Mouse (Mus musculus): ENCODE results near the gene Arhgef16.

Gene Arhgef16

DNA sequence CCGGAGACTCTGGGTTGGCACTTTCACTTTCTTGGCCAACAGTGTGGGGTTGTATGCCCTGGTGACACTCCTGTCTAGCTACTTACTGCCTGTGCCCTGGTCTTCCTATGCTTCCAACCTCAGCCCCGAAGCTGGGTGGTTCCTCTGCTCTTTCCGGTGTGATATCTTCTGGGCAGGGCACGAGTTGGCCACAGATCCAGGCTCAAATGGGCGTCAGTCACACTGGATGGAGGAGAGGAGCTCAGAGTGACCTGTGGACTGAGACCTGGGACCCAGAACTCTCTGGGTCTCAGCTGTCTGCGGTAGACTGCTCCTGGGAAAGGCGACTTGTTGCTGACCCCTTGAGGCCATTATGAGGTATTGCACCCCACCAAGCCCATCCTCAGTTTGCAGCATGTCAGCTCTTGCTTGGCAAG is at the start of gene Arhgef16:
Gene Arhgef16 (minus strand): TSS at position 211 of the 416 bp plus-strand sequence.
- TF ChIP-seq GATA4 (IDR thresholded peaks at IDR 0.05; ENCODE audit: insufficient replicate concordance, low read length) = no peak

DNA sequence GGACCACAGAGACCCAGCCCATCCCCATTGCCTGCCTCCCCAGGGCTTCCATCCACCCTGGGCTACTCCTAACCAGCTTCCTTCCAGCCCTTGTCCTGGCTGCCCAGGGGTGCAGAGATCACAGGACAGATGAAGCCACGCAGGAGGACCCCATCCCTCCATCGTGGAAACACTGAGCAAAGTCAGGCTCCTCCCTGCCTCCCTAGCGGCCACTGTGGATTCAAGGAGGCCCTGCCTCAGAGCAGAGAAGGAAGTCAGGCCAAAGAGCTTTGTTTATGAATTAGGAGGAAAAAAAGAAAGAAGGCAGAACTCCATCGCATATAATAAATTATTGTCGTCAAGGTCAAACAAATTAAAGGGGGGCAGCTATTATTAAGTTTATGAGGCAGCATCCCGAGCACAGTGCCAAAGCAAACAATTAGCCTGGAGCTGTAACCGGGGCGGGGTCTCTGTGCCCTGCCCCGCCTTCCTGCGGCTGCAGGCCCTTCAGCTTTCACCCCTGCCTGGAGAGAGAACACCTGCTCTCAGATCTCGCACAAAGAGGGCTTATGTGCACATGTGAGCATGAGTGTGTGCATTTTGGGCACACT is 46.8 kb upstream of the Arhgef16 start:
- TF ChIP-seq GATA4 (IDR thresholded peaks at IDR 0.05; ENCODE audit: insufficient replicate concordance, low read length) = no peak

DNA sequence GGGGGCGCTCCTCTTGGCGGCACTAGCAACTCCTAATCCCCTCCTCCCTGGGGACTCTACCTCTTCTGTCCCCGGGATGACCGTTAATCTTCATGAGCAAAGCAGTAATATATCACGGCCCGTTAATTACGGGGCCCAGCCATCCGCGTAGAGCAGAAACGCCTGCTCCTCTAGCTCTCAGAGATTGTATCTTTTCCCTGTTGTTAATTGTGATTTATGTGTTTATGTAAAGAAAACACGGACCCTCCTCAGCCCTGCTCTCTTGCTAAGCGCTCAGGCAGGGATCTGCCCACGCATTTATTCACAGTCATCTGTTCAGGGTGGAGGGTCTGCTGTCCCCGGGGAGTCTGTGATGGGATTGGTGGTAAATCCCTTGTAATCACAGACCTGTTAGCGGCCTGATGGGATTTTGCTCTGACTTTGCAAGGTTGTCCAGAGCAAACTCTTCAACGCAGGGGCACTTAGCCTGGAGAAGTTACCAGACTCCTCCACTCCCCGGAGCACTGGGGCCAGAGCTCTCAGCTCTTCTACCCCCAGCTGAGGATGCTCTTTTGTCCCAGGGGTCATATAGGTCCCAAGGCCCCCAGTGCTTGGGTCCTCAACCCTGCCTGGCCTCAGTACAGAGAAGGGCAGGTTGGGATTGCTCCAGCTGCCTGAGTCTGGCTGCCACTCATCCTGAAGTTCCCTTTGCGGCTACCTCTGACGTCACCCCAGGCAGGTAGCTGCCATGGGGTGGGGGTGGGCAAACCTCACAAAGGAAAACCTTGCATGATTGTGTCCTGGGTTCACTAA is 45.5 kb upstream of the Arhgef16 start:
- no peak for TF ChIP-seq GATA4 (IDR thresholded peaks at IDR 0.05; ENCODE audit: insufficient replicate concordance, low read length)

DNA sequence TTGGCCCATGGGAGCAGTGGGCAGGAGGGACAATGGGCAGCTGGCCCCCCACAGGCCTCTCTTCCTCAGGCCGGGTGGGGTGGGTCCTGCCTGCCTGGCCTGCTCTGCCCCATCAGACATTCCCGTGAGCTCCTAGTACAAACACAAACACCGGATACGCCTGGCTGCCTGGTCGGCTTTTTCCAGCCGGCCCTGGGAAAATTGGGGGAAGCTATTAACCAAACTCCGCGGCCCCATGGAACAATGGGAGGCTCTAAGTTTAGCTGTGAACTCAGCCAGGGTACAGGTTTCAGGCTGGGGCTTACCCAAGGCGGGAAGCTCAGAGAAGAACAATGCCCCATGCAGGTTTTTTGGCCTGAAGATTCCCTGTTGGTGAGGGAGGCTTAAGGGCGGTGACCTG is 35.2 kb upstream of the Arhgef16 start:
- TF ChIP-seq GATA4 (IDR thresholded peaks at IDR 0.05; ENCODE audit: insufficient replicate concordance, low read length) = no peak

DNA sequence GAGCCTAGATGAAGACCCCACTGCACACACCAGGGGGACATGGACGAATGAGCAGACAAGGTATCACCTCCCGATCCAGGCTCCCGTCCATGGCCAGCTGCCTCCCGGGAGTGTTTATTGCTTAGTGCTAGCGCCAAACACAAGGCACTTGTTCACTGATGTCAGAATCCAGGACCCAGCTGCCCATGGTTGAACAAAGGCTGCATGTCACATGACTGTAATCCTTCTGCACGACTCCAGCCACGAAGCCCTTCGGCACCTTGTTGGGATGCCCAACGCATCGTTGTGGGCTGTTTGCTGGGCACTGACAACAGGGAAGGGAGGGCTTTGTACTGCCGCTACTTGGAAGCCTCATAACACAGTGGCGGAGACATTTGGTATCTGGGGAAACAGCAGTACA is 34.3 kb upstream of the Arhgef16 start, which contains the start of gene B230104I21Rik:
Gene B230104I21Rik (plus strand): TSS at position 367 of the 400 bp plus-strand sequence.
- TF ChIP-seq GATA4 (IDR thresholded peaks at IDR 0.05; ENCODE audit: insufficient replicate concordance, low read length) = no peak

DNA sequence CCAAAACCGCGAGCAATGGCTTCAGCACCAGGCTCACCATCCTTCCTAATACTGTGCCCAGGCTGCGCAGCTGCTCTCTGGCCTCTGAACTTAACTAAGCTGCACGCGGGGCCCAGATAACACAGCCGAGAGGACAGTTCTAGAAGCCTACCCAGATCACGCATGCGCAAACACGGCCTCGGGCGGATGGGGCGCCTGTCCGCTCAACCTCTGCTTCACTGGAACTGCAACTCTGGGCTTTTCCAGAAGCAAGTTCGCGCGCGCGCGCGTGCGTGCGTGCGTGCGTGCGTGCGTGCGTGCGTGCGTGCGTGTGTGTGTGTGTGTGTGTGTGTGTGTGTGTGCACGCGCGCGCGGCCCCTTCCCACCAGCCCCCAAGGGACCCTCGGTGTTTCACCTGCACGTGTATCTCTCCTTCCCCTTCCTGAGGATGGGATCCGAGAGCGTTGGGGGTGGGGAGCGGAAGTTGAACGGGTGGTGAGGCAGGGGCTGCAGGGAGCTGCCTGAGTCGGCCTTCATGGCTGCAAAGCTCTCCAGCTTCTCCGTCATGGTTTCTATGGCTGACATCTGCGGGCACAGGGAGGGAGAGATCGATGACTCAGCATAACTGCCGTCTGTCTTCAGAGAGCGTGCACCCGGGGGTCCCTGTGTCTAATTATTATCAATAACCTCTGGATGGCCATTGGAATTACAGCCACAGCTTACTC is 33.4 kb upstream of the Arhgef16 start:
- no peak for TF ChIP-seq GATA4 (IDR thresholded peaks at IDR 0.05; ENCODE audit: insufficient replicate concordance, low read length)

DNA sequence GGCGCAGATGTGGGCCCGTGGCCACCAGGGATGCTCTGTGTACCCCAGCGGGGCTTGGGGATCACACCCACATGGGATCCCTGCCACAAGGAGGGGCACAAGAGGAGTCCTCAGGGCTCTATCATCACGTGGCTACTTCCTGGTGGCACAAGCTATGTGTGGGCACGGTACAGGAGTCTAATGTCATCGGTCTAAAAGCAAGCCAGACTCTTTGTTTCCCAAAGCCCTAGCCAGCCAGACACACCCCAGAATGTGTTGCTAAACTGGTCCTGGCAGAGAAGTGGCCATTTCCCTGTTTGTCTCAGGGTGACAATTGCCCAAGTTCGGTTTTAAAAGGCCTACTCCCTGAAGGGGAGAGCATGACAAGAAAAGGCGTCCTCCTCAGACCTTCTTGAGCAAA is 31.8 kb upstream of the Arhgef16 start:
- no peak for TF ChIP-seq GATA4 (IDR thresholded peaks at IDR 0.05; ENCODE audit: insufficient replicate concordance, low read length)

DNA sequence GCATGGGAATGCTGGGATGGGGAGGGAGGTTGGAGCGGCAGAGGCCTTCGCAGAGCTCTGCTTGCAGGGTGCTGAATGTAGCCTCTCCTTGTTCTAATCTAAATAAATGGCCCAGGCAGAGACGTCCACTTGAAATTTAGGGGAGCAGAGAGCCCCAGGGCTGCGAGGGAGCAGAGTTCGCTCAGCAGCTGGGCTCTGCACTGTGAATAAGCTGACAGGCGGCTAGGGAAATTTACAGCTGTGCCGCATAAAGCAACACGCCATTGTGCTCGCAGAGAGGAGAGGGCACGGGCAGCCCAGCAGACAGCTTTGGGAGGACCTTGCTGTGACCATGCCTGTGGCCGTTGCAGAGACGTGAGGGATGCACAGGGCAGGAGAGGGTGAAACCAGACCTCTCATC is 29.8 kb upstream of the Arhgef16 start:
- TF ChIP-seq GATA4 (IDR thresholded peaks at IDR 0.05; ENCODE audit: insufficient replicate concordance, low read length) = no peak

DNA sequence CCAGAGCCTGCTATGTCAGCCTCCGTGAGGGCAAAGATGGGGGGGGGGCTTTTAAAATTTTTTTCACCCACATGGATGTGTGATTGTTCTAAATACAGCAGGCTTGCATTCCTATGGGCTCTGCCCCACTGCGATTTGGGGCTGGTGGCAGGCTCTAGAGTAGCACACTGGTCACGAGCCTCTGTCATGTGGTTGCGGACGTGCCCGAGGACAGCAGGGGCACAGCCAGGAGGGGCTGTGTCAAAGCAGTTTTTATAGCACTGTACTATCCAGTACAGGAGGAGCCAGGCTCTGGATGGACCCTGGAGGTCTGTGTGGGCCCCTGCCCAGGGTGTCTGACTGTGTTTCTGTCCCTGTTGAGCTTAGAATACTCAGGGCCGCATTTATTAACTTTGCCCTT is 28.5 kb upstream of the Arhgef16 start:
- TF ChIP-seq GATA4 (IDR thresholded peaks at IDR 0.05; ENCODE audit: insufficient replicate concordance, low read length) = no peak

DNA sequence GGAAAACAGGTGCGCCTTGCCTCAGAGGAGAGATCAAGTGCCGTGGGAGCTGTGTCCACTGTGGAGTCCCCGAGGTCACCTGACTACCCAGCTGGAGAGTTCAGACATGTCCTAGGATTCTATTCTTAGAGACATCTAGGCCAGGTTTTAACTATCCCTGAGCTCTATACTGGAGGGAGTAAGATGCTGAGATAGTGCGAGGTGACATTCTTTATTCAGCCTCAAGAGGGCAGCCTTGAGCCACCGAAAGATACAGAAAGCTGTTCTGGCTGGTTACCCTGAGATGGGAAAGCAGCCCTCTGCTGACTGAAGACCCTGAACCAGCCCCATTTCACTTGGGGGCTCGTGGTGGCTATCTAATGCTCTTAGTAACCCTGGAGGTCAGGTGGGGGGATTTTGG is 27.4 kb upstream of the Arhgef16 start:
- no peak for TF ChIP-seq GATA4 (IDR thresholded peaks at IDR 0.05; ENCODE audit: insufficient replicate concordance, low read length)

DNA sequence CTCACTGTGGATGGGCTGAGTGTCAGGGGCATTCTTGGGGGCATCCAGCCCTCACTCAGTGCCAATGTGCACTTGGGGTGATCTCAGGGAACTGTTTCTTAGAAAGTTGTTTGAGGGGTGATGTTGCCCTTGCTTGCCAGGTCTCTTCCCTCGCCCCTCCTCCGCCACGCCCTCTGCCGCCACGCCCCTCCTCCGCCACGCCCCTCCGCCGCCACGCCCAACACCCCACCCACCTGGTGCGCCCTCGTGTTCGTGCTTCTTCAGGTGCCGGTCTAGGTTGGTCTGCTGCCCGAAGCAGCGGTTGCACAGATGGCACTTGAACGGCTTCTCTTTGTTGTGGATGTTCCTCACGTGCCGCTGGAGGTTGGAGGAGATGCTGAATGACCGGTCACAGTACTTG is 27.0 kb upstream of the Arhgef16 start:
- no peak for TF ChIP-seq GATA4 (IDR thresholded peaks at IDR 0.05; ENCODE audit: insufficient replicate concordance, low read length)

DNA sequence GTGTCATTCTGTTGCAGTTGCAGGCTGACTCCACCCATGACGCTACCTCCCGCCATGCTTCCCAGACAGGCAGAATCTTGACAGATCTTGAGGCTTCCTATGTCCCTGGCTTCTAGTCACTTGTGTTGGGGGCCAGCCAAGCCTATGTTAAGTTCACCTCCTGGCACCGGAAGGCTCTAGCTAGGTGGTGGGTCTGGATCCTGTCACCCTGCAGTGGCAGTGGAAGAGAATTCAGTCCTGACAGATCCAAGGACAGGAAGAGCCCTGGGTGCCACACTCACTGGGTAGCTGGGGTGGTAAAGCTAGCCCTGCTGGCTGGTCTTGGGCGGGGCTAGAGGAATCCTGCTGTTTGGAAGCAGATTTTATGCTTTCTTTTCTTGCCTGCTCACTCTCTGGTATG is 23.9 kb upstream of the Arhgef16 start:
- no peak for TF ChIP-seq GATA4 (IDR thresholded peaks at IDR 0.05; ENCODE audit: insufficient replicate concordance, low read length)

DNA sequence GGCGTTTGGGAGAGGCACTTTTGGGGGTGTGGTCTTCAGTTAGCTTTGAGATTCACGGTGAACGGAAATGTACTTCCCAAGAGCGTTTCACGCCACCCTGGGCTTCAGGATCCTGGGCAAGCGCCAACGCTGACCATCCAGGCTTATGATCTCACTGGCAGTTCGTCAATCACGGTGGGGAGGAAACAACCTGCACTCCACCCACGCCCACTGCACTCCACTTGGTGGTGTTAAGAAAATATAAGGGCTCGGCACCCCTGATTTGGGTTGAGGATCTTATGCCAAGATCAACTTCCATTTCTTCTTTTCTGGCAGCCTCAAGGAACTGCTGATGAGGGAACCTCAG is 12.1 kb upstream of the Arhgef16 start:
- TF ChIP-seq GATA4 (IDR thresholded peaks at IDR 0.05; ENCODE audit: insufficient replicate concordance, low read length) = no peak

DNA sequence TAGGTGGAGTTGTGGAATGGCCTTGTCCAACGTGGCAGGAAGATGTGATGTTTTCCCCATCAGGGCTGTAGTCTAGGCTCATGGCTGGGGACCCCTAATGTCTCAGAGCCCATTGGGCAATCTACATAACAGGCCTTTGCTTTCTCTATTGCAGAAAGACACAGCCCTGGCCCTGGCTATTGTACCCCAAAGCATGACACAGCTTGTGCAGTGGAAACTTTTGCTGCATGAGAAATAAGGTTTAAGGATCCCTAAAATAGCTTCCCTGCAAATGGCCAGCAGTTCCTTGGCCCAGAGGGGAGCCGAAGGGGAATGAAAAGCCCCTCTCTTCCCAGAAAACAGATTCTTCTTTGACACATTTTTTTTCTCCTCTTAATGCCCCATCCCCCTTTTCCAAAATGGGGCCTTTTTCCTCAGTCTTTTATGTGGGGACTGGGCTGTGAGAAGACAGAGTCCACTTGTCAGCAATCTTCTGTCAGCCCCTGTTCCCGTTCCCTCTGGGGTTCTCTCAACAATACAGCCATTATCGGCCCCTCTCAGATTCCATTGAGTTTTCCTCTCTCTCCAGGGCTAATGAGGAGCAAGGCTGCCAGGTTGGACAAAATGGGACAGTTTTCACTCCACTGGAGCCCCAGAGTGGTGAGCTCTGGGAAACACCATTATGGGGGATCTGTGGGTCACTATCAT is 11.6 kb upstream of the Arhgef16 start:
- TF ChIP-seq GATA4 (IDR thresholded peaks at IDR 0.05; ENCODE audit: insufficient replicate concordance, low read length) = no peak

DNA sequence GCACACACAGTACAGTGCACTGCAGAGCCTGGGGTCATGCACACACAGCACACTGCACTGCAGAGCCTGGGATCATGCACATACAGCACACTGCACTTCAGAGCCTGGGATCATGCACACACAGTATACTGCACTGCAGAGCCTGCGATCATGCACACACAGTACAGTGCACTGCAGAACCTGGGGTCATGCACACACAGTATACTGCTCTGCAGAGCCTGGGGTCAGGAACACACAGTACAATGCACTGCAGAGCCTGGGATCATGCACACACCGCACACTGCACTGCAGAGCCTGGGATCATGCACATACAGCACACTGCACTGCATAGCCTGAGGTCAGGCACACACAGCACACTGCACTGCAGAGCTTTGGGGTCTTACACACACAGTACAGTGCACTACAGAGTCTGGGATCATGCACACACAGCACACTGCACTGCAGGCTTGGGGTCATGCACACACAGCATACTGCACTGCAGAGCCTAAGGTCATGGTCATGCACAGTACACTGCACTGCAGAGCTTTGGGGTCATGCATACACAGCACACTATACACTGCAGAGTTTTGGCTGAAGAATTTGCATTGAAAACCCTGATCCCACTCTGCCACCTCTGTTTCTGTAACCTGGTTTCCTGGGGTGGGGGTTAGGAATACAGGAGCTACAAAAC is 10.8 kb upstream of the Arhgef16 start:
- TF ChIP-seq GATA4 (IDR thresholded peaks at IDR 0.05; ENCODE audit: insufficient replicate concordance, low read length) = no peak

All from liver, adult (tissue).